Mouse (Mus musculus): Measurements from ENCODE around the gene Paqr6.

- TF ChIP-seq CTCF (IDR thresholded peaks at IDR 0.05; ENCODE audit: low read depth) (no peak), EP300 (IDR thresholded peaks at IDR 0.05; ENCODE audit: low read depth) (no peak)
Measured at GRCm38 (mm10) chr3:88350732-88351131, 13.7 kb upstream of the Paqr6 start.
